Mouse (Mus musculus) MEL (cell line): Measurements from ENCODE around the gene Commd8.

Source experiments
- BHLHE40 ChIP-seq: IDR thresholded peaks from 2 replicates; pipeline ENCODE4 v1.6.1; 2012; ENCODE audit warnings: low read depth, mild to moderate bottlenecking, inconsistent platforms, low read length, improper control_type of control experiment, borderline replicate concordance
- CHD2 ChIP-seq: IDR thresholded peaks from 2 replicates; pipeline ENCODE4 v1.6.1; 2011; ENCODE audit warnings: low read length, improper control_type of control experiment
- CTCF ChIP-seq, 3 experiments: IDR thresholded peaks in 2 of 3; conservative IDR thresholded peaks in 1 of 3; 2 replicates each; pipeline ENCODE4 v1.5.1; 2011 to 2012; ENCODE audit warnings: low read length in 3 of 3, low read depth in 2 of 3, mild to moderate bottlenecking in 2 of 3, improper control_type of control experiment in 1 of 3, inconsistent platforms in 1 of 3, mixed read lengths in 1 of 3, moderate library complexity in 1 of 3; ENCODE audit not compliant: control insufficient read depth in 1 of 3, insufficient read depth in 1 of 3, poor library complexity in 1 of 3, severe bottlenecking in 1 of 3
- EP300 ChIP-seq, 2 experiments: IDR thresholded peaks; 2 replicates each; pipeline ENCODE4 v1.6.1; 2011; ENCODE audit warnings: improper control_type of control experiment in 2 of 2, low read length in 2 of 2, low read depth in 1 of 2, mild to moderate bottlenecking in 1 of 2
- HCFC1 ChIP-seq: IDR thresholded peaks from 2 replicates; pipeline ENCODE4 v1.6.1; 2012; ENCODE audit warnings: low read depth, mild to moderate bottlenecking, inconsistent platforms, low read length, improper control_type of control experiment, moderate library complexity
- MAX ChIP-seq: IDR thresholded peaks from 2 replicates; pipeline ENCODE4 v1.6.1; 2011; ENCODE audit warnings: low read length, improper control_type of control experiment
- MAZ ChIP-seq: IDR thresholded peaks from 2 replicates; pipeline ENCODE4 v1.6.1; 2012; ENCODE audit warnings: low read depth, mild to moderate bottlenecking, inconsistent platforms, low read length, improper control_type of control experiment
- POLR2A ChIP-seq, 2 experiments: IDR thresholded peaks; 2 replicates each; pipeline ENCODE4 v1.6.1; 2011 to 2012; ENCODE audit warnings: low read length in 2 of 2, mild to moderate bottlenecking in 2 of 2, control low read depth in 1 of 2, improper control_type of control experiment in 1 of 2, low read depth in 1 of 2, moderate library complexity in 1 of 2; ENCODE audit not compliant: control insufficient read depth in 1 of 2, insufficient read depth in 1 of 2, poor library complexity in 1 of 2
- RAD21 ChIP-seq: IDR thresholded peaks from 2 replicates; pipeline ENCODE4 v1.6.1; 2011; ENCODE audit warnings: mild to moderate bottlenecking, low read depth, low read length, improper control_type of control experiment
- RCOR1 ChIP-seq: IDR thresholded peaks from 2 replicates; pipeline ENCODE4 v1.6.1; 2012; ENCODE audit warnings: low read depth, mild to moderate bottlenecking, inconsistent platforms, low read length, improper control_type of control experiment
- TBP ChIP-seq: IDR thresholded peaks from 2 replicates; pipeline ENCODE4 v1.8.0; 2011; ENCODE audit warnings: low read depth, low read length, improper control_type of control experiment
- ZC3H11A ChIP-seq: IDR thresholded peaks from 2 replicates; pipeline ENCODE4 v1.6.1; 2012; ENCODE audit warnings: low read depth, mild to moderate bottlenecking, inconsistent platforms, low read length, improper control_type of control experiment

DNA sequence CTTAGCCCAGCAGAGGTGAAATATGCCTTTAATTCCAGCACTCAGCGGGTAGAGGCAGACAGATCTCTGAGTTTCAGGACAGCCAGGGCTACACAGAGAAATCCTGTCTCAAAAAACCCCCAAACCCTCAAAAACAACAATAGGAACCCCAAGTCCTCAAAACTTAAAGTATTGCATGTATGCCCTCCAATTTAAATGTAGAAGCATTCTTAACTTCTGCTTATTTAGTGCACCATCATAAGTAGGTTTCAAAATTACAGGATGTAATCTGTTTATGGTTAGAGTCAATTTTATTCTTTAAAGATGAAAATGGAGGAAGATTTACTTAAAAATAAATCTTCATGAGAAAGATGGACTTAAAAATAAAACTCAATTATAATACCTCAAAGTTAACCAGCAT, 40.5 kb upstream of the Commd8 start:
- no peak for TF ChIP-seq MAX
- no peak for TF ChIP-seq TBP
- no peak for TF ChIP-seq RCOR1
- no peak for TF ChIP-seq CHD2
- no peak for TF ChIP-seq RAD21
- no peak for TF ChIP-seq ZC3H11A
- TF ChIP-seq EP300 (IDR thresholded peaks at IDR 0.05; ENCODE audit: low read depth in 1 of 2, low read length in 2 of 2), result no peak
- no peak for TF ChIP-seq POLR2A (IDR thresholded peaks at IDR 0.05; ENCODE audit: control insufficient read depth in 1 of 2, insufficient read depth in 1 of 2, low read depth in 1 of 2, low read length in 2 of 2, poor library complexity in 1 of 2)
- TF ChIP-seq HCFC1, result no peak
- TF ChIP-seq CTCF (IDR thresholded peaks at IDR 0.05 in 2 of 3, conservative IDR thresholded peaks at IDR 0.05 in 1 of 3; ENCODE audit: control insufficient read depth in 1 of 3, insufficient read depth in 1 of 3, low read depth in 2 of 3, low read length in 3 of 3, poor library complexity in 1 of 3, severe bottlenecking in 1 of 3), result no peak
- TF ChIP-seq BHLHE40, result no peak
- no peak for TF ChIP-seq MAZ
